Mouse (Mus musculus) gastrocnemius, adult 2 months (tissue): ENCODE data around the gene Olfr963. TPM values are rescaled to one million over a fixed set of nuclear protein-coding genes. Genes with fewer than 3 reads are reported as not detected.
"Not testable (repeated sequence)": the region's sequence is repeated elsewhere in the genome, so short reads cannot be mapped to it uniquely, and the experiment has no call there.

Experiments used
- DNase-seq: peaks from one replicate; pipeline ENCODE4 v3.0.0; 2022
- H3K27ac ChIP-seq: fragments of 200-600 bp; 2 replicates; pipeline ENCODE4 v1.8.1; 2022; ENCODE audit warnings: mild to moderate bottlenecking
- H3K4me3 ChIP-seq: fragments of 200-600 bp; 2 replicates; pipeline ENCODE4 v1.8.1; 2022; ENCODE audit warnings: mild to moderate bottlenecking, moderate library complexity
- CTCF ChIP-seq: fragments of 200-600 bp; IDR thresholded peaks from 2 replicates; pipeline ENCODE4 v1.8.1; 2022; ENCODE audit warnings: antibody characterized with exemption, mild to moderate bottlenecking, moderate library complexity
- intact Hi-C: fragments of 180-260 bp; cut with DNase I; formaldehyde crosslinking; loops from one replicate; pipeline ENCODE4 v1.15.1; 2025
- long read RNA-seq, 2 experiments: library from polyadenylated mRNA; stranded (forward); transcript quantifications; one replicate each; pipeline ENCODE4 v2.0.0; 2021
- total RNA-seq, 2 experiments: library from RNA; stranded (reverse); gene quantifications; 2 replicates each; pipeline ENCODE4 v1.2.3; 2021

Gene Olfr963
- total RNA-seq, result not detected
- long read RNA-seq, experiment 1, result 0 reads
- long read RNA-seq, experiment 2, result 0 reads

DNA sequence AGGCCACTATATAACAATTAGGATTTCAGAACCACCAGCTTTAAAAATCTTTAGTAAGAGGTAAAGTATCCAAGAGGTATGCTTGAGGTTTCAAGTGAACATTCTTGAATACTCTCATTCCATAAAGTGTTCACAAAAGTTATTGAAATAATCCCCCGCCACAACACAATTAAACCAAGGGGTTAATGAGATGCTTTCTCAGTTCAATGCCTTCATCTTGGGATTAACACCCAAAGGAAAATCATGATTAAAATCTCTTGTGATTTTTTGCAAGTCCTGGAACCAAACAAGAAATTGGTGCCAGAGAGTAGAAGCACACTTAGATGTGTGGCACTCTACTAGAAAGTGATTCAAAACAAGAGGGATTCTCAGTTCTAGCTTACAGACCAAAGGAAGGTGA lies at the start of gene Olfr963:
Gene Olfr963 (plus strand): TSS at position 301 of the 400 bp plus-strand sequence.
- TF ChIP-seq CTCF, result no peak
- intact Hi-C loops, result no loop called here
- H3K4me3 ChIP-seq, result no peak within 1 kb of the TSS
- H3K27ac ChIP-seq, result no peak within 1 kb of the TSS
- no peak for DNase-seq

DNA sequence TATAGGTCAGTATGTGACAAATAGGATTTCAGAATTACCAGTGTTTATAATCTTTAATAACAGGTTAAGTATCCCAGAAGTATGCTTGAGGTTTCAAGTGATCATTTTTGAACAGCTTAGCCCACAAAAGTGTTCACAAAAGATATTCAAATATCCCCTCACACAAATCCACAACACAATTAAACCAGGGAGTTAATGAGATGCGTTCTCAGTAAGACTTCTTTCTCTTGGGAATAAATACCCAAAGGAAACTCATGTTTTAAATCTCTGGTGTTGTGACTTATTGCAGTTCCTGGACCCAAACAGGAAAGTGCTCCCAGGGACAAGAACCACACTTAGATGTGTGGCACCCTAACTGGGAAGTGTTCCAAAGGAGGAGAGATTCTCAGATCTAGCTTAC lies 45.9 kb upstream of the Olfr963 start, which contains the start of gene Olfr960:
Gene Olfr960 (plus strand): TSS at position 301 of the 400 bp plus-strand sequence.
- TF ChIP-seq CTCF, result no peak
- H3K4me3 ChIP-seq, result no peak within 1 kb of the TSS
- intact Hi-C loops, result no loop called here
- no peak within 1 kb of the TSS for H3K27ac ChIP-seq
- no peak for DNase-seq

DNA sequence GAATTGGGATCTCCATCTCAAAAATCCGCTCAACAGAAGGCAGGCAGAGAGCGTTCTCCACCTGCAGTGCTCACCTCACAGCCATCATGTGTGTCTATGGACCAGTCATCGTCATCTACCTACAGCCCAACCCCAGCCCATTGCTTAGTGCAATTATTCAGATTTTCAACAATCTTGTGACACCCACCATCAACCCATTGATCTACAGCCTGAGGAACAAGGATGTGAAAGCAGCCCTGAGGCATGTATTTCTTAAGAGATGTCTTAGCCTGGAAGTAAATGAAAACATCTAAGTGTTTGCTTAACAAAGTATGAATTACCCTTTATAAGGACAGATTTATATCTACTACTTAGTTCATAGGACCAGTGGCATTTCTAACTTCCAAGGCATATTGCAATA lies 43.2 kb upstream of the Olfr963 start:
- Histone ChIP-seq H3K27ac (no peak overlapping the region), H3K4me3 (no peak overlapping the region)
- no peak for DNase-seq
- intact Hi-C loops, result no loop called here
- no peak for TF ChIP-seq CTCF

DNA sequence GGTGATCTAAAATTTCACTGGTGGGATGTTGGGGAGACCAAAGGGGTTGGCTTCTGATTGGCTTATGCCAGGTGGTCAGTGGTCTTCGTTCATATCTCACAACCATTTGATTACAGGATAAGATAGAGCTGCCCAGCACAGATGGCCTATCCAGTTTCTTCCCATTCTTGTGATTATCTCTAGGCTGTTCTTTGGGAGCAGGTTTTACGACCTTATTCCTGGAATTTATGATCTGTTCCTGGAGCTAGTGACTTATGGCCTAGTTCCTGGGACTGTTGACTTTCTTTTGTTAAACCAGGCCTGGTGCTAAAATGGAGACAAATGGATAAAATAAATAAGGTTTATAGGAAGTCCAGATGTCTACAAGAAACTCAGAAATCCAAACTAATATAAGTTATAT lies 42.3 kb upstream of the Olfr963 start:
- no peak for TF ChIP-seq CTCF
- Histone ChIP-seq H3K4me3 (no peak overlapping the region), H3K27ac (no peak overlapping the region)
- no peak for DNase-seq
- intact Hi-C loops, result no loop called here

DNA sequence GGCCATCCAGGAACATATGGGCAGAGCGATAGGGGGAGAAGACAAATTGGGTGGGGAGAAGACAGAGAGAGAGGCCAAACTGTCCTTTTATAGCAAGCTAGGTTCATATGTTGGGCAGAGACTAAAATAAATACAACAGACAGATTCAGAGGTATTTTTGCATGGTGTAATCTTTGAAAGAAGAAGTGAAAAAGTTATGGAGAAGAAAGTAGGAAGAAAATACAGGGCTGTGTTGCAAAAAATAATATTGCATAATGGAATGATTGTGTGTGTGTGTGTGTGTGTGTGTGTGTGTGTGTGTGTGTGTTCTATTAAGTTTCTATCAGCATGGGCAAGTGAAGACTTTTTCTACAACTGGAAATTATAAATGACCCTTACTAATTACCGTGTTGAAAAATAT lies 37.9 kb upstream of the Olfr963 start:
- intact Hi-C loops, result no loop called here
- DNase-seq, result no peak
- Histone ChIP-seq H3K4me3 (no peak overlapping the region), H3K27ac (no peak overlapping the region)
- no peak for TF ChIP-seq CTCF

DNA sequence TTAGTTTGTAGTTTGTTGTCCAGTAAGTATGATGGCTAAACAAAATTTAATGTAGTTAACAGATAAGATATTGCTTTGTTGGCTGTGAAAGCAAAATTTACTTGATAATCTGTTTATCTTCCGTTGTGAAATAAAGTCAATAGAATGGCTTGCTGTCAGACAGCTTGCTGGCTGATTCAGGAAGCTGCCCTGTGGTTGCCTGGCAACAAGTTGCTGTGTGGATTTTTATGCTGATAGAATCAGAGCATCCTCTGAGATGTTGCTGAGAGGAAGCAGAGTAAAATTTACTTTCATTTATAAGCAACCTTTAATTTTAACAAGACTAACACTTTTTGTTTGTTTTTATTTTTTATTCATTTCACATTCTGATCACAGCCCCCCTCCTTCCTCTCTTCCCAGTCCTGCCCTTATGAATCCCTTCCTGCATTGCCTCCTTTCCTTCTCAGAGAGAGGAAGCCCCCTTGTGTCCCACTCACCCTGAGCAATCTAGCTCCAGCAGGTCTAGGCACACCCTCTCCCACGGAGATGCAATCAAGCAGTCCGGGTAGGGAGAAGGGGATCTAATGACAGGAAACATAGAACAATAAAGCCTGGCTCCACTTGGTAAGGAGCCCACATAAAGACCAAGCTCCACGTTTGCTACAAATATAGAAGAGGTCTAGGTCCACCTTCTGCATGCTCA lies 33.0 kb upstream of the Olfr963 start:
- intact Hi-C loops, result no loop called here
- no peak for TF ChIP-seq CTCF
- no peak for DNase-seq
- H3K27ac ChIP-seq, result no peak overlapping the region
- H3K4me3 ChIP-seq, result no peak overlapping the region

DNA sequence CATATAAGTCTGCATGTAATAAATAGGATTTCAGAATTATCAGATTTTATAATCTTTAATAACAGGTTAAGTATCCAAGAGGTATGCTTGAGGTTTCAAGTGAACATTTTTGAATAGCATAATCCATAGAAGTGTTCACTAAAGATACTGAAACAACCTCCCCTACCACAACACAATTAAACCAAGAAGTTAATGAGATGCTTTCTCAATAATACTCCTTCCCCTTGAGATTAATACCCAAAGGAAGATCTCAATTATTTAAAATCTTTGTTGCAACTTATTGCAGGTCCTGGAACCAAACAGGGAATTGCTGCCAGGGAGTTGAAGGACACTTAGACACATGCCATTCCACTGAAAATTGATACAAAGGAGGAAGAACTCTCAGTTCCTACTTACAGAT lies 22.2 kb upstream of the Olfr963 start, which contains the start of gene Olfr961:
Gene Olfr961 (plus strand): TSS at position 301 of the 400 bp plus-strand sequence.
- Histone ChIP-seq H3K27ac (no peak within 1 kb of the TSS), H3K4me3 (no peak within 1 kb of the TSS)
- no peak for DNase-seq
- intact Hi-C loops, result no loop called here
- TF ChIP-seq CTCF, result no peak

DNA sequence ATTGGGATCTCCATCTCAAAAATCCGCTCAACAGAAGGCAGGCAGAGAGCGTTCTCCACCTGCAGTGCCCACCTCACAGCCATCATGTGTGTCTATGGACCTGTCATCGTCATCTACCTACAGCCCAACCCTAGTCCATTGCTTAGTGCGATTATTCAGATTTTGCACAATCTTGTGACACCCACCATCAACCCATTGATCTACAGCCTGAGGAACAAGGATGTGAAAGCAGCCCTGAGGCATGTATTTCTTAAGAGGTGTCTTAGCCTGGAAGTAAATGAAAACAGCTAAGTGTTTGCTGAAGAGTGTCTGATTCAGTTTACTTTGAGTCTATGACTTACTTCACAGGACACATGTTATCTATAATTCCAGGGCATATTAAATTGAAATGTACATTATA lies 19.6 kb upstream of the Olfr963 start:
- no peak overlapping the region for H3K27ac ChIP-seq
- no peak overlapping the region for H3K4me3 ChIP-seq
- DNase-seq, result no peak
- TF ChIP-seq CTCF, result no peak
- intact Hi-C loops, result no loop called here

DNA sequence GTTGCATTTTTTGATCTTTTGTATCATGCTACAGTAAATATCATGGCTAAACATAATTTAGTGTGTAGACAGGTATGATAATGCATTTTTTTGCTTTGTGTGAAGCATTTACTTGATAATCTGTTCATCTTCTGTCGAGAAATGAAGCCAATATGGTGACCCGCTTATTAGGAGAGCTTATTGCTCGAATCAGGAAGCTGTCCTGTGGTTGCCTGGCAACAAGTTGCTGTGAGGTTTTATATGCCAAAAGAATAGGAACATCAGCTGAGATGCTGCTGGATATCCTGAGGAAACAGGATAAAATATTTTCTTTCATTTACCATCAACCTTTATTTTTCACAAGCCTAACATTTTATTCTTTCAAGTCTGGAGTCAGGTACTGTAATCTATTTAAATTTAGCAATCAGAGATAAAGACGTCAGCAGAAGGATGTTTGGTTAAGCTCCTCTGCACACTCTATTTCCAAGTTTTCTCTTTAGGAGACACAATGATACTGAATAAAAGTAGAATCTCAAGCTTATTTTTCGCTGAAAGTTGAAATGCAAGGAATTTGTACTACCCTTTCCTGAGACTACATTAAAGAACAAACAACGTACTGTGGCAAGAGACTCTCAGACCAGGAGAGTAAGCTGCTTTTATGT lies 12.1 kb upstream of the Olfr963 start:
- H3K27ac ChIP-seq, result no peak overlapping the region
- intact Hi-C loops, result no loop called here
- TF ChIP-seq CTCF, result no peak
- DNase-seq, result no peak
- H3K4me3 ChIP-seq, result no peak overlapping the region

DNA sequence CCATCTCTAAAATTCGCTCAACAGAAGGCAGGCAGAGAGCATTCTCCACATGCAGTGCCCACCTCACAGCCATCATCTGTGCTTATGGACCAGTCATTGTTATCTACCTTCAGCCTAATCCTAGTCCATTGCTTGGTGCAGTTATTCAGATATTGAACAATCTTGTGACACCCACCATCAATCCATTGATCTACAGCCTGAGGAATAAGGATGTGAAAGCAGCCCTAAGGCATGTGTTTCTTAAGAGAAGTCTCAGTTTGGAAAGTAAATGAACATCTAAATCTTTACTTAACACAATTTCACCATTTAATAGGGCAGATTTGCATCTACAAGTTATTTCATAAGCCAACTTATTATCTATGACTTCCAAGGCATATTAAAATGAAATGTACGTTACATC lies 2.7 kb downstream of the Olfr963 start:
- Histone ChIP-seq H3K4me3 (no peak overlapping the region), H3K27ac (no peak overlapping the region)
- no peak for TF ChIP-seq CTCF
- DNase-seq, result no peak
- intact Hi-C loops, result no loop called here

DNA sequence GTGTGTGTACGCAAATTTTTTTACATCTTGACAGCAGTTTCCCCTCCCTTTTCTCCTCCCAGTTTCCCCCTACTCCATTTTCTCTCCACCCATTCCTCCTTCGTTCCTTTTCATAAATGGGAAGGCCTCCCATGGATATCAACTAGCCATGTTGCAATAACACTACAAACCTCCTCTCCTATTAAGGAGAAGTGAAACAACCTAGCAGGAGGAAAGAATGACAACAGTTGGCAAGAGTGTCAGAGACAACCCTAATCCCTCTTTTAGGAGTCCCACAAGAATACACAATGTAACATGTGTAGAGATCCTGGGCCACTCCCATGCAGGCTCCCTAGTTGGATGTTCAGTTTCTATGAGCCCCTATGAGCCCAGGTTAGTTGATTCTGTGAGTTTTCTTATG lies 7.8 kb downstream of the Olfr963 start:
- TF ChIP-seq CTCF, result no peak
- H3K4me3 ChIP-seq, result no peak overlapping the region
- DNase-seq, result no peak
- intact Hi-C loops, result no loop called here
- H3K27ac ChIP-seq, result no peak overlapping the region

DNA sequence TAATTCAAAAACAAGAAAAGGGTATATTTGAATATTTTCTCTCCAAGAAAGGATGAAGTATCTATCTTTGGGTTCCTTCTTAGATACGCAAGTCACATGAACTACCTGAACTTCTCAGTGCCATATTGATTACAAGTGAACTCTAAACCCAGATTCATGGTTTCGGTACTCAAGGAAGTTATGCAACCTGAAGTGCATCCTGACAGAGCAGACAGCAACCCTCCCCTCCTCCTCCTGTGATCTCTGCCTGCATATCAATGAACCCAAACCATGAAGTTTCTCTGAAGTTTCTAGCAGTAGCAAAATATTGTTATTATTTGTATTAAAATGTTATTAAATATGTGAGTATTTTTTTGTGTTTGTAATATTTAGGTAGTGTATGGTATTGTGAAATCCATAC lies 11.6 kb downstream of the Olfr963 start:
- intact Hi-C loops, result no loop called here
- Histone ChIP-seq H3K4me3 (no peak overlapping the region), H3K27ac (no peak overlapping the region)
- no peak for TF ChIP-seq CTCF
- DNase-seq, result no peak

DNA sequence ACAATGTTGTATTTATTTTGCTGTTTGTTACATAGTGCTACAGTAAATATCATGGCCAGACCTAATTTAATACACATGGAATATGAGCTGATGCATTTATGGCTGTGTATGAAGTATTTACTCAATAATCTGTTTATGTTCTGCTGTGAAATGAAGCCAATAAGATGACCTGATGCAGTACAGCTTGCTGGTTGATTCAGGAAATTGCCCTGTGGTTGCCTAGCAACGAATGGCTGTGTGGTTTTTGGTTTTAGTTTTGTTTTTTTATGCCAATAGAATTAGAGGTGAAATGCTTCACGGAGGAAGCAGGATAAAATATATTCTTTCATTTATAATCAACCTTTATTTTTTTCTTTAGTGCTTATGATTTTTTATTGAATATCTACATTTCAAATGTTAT lies 12.3 kb downstream of the Olfr963 start:
- intact Hi-C loops, result no loop called here
- no peak for DNase-seq
- TF ChIP-seq CTCF, result no peak
- Histone ChIP-seq H3K27ac (no peak overlapping the region), H3K4me3 (no peak overlapping the region)

DNA sequence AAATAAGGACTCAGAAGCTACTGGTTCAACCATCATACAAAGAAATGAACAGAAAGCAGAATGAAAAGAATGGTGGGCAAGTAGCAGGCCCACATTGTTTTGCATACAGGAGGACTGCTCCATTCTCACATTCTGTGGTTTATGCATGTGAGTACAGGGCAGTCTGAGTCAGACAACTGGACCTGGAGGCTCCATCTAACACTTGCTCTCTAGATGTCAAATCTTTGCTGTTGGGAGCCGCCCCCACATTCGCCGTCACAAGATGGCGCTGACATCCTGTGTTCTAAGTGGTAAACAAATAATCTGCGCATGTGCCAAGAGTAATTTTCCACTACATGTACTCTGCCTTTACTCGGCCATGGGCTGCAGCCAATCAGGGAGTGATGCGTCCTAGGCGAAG lies 34.1 kb downstream of the Olfr963 start:
- H3K4me3 ChIP-seq, DNase-seq, intact Hi-C loops, H3K27ac ChIP-seq: not testable (repeated sequence)
